Mouse (Mus musculus): ENCODE measurements at regions not wholly inside any gene's neighbourhood (a gene's known extent, or its start where the extent isn't known, plus 50 kb on each side); places are given as distances from the start of the nearest gene placed in this dataset.

DNA sequence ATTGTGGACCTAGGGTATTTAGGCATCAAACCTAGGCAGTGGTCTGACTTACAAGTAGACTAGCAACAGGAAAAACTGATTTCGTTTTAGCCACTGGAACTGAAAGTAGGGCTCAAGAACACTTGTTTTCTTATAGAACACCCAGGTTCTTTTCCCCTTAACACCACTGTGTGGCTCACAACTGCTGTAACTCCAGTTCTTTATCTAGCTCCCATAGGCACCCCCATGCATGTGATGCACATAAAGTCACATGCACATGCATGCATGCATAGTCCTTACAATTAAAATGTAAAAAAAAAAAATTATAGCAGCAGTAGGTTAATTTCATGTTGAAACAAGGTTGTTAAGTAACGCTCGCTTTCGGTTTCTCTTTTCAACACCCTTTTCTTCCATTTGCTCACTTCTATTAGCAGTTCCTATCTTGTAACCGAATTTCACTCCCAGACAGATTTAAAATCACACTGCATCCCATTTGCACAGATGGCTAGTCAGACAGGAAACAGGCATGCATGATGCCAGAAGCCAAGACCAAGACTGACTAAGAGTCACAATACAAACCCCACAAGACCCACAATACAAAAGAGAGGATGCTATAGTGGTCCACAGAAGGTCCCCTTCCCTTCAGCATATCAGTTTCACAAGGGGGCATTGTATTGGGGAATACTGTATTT is 1540.3 kb upstream of the Slc10a2 start:
- Histone ChIP-seq H3K4me1 (replicated peaks; ENCODE audit: control insufficient read depth, insufficient read depth, low read length) (no peaks in the 10 kb centered on the region), H3K27me3 (ENCODE audit: control insufficient read depth, insufficient read depth, low read length) (no peaks in the 10 kb centered on the region), H3K36me3 (ENCODE audit: control insufficient read depth, insufficient read depth, low read length) (no peaks in the 10 kb centered on the region), H3K27ac (ENCODE audit: control insufficient read depth, insufficient read depth, low read length) (no peak overlapping the region), H3K4me3 (ENCODE audit: control insufficient read depth, insufficient read depth, low read length) (no peak overlapping the region)
- DNase-seq: no peak
- TF ChIP-seq CTCF (IDR thresholded peaks at IDR 0.05; ENCODE audit: borderline replicate concordance, control insufficient read depth, extremely low read depth, insufficient read depth, low read length, poor library complexity): no peak
- no peak for TF ChIP-seq POLR2A (IDR thresholded peaks at IDR 0.05; ENCODE audit: control insufficient read depth, extremely low read depth, insufficient read depth, low read length, poor library complexity)
- WGBS: 73% methylated on average over 5 of the region's 5 CpGs

DNA sequence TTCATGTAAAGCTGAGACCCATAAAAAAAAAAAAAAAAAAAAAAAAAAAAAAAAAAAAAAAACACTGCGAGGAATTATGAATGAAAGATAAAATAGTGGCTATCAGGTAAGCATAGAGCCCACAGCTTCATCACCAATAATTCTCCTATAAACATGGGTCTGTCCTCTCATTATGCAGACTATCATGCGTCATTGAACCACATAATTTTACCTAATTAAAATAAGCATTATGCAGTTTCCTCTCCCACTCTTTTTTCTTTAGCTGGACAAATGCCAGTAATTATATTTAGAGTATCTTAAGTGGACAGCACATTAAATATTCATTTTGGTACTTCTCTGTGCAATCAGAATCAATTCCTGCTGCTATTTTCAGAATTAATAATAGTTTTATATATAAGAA is 1539.2 kb upstream of the Slc10a2 start:
- Histone ChIP-seq H3K4me3 (ENCODE audit: control insufficient read depth, insufficient read depth, low read length) (no peak overlapping the region), H3K27ac (ENCODE audit: control insufficient read depth, insufficient read depth, low read length) (no peak overlapping the region), H3K36me3 (ENCODE audit: control insufficient read depth, insufficient read depth, low read length) (no peaks in the 10 kb centered on the region), H3K4me1 (replicated peaks; ENCODE audit: control insufficient read depth, insufficient read depth, low read length) (no peaks in the 10 kb centered on the region), H3K27me3 (ENCODE audit: control insufficient read depth, insufficient read depth, low read length) (no peaks in the 10 kb centered on the region)
- DNase-seq: no peak
- WGBS: 88% methylated on average over 2 of the region's 2 CpGs
- TF ChIP-seq POLR2A (IDR thresholded peaks at IDR 0.05; ENCODE audit: control insufficient read depth, extremely low read depth, insufficient read depth, low read length, poor library complexity): no peak
- no peak for TF ChIP-seq CTCF (IDR thresholded peaks at IDR 0.05; ENCODE audit: borderline replicate concordance, control insufficient read depth, extremely low read depth, insufficient read depth, low read length, poor library complexity)

GRCm38 (mm10) chr8:6627009-6627557 is 1521.9 kb upstream of the Slc10a2 start:
- Histone ChIP-seq H3K4me1 (replicated peaks; ENCODE audit: control insufficient read depth, insufficient read depth, low read length) (no peaks in the 10 kb centered on the region), H3K27ac (ENCODE audit: control insufficient read depth, insufficient read depth, low read length) (no peak overlapping the region), H3K4me3 (ENCODE audit: control insufficient read depth, insufficient read depth, low read length) (no peak overlapping the region), H3K27me3 (ENCODE audit: control insufficient read depth, insufficient read depth, low read length) (no peaks in the 10 kb centered on the region), H3K36me3 (ENCODE audit: control insufficient read depth, insufficient read depth, low read length) (no peaks in the 10 kb centered on the region)
- 95% methylated on average over 8 of the region's 8 CpGs for WGBS
- DNase-seq: no peak
- TF ChIP-seq POLR2A (IDR thresholded peaks at IDR 0.05; ENCODE audit: control insufficient read depth, extremely low read depth, insufficient read depth, low read length, poor library complexity): no peak
- no peak for TF ChIP-seq CTCF (IDR thresholded peaks at IDR 0.05; ENCODE audit: borderline replicate concordance, control insufficient read depth, extremely low read depth, insufficient read depth, low read length, poor library complexity)

DNA sequence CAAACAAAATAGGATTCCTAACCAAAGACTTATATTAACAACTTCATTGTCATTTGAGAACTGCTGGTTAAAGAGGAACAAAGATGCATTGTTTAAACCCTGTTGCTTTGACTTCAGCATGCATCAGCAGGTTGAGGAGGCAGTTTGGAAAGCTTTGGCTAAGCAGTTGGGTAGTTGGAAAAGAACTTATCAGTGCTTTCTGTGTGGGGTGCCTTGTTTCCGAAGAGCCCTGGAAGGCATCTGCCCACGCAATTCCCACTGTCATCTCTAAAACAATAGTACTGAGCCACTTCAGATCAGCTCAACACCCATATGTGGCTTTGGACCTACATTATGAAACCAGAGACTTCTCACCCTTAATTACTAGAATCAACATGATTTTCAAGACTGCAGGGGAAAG is 1503.7 kb upstream of the Slc10a2 start:
- WGBS: 93% methylated on average over 2 of the region's 2 CpGs
- TF ChIP-seq CTCF (IDR thresholded peaks at IDR 0.05; ENCODE audit: borderline replicate concordance, control insufficient read depth, extremely low read depth, insufficient read depth, low read length, poor library complexity) (no peak), POLR2A (IDR thresholded peaks at IDR 0.05; ENCODE audit: control insufficient read depth, extremely low read depth, insufficient read depth, low read length, poor library complexity) (no peak)
- H3K4me3 ChIP-seq (ENCODE audit: control insufficient read depth, insufficient read depth, low read length): no peak overlapping the region
- no peaks in the 10 kb centered on the region for H3K36me3 ChIP-seq (ENCODE audit: control insufficient read depth, insufficient read depth, low read length)
- H3K27ac ChIP-seq (ENCODE audit: control insufficient read depth, insufficient read depth, low read length): no peak overlapping the region
- no peak for DNase-seq
- H3K27me3 ChIP-seq (ENCODE audit: control insufficient read depth, insufficient read depth, low read length): no peaks in the 10 kb centered on the region
- no peaks in the 10 kb centered on the region for H3K4me1 ChIP-seq (replicated peaks; ENCODE audit: control insufficient read depth, insufficient read depth, low read length)

- TF ChIP-seq POLR2A (IDR thresholded peaks at IDR 0.05; ENCODE audit: control insufficient read depth, extremely low read depth, insufficient read depth, low read length, poor library complexity): no peak
- no peak for TF ChIP-seq CTCF (IDR thresholded peaks at IDR 0.05; ENCODE audit: borderline replicate concordance, control insufficient read depth, extremely low read depth, insufficient read depth, low read length, poor library complexity)
- WGBS: 10% methylated on average over 9 of the region's 9 CpGs
Measured at GRCm38 (mm10) chr8:6606854-6607535, 1501.8 kb upstream of the Slc10a2 start.

DNA sequence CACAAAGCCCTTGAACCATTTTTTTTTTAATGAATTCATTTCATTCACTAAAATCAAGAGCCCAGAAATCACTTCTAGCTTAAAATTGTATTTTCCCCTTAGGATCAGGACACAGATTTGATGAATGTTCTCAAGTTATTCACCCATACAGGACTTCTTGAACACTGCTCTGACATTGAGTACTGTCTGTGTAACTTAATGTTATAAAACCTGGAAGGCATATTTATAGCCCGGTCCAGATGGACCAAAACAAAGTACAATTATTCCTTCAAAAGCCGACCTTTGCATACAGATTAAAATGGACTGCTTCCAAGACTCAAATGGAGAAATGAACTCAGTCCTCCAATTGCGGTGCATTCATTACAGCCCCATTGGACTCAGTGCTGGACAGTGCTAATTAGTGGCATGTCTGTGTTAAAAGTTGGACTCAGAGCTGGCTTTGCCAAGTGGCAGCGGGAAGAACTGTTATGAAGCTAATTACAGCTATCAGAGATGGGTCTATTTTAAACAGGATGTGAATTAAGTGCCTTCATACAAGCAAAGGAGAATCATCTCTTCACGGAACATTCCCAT is 1499.2 kb upstream of the Slc10a2 start:
- 95% methylated on average over 5 of the region's 5 CpGs for WGBS
- H3K4me1 ChIP-seq (replicated peaks; ENCODE audit: control insufficient read depth, insufficient read depth, low read length): no peaks in the 10 kb centered on the region
- no peak for TF ChIP-seq POLR2A (IDR thresholded peaks at IDR 0.05; ENCODE audit: control insufficient read depth, extremely low read depth, insufficient read depth, low read length, poor library complexity)
- no peak overlapping the region for H3K27ac ChIP-seq (ENCODE audit: control insufficient read depth, insufficient read depth, low read length)
- H3K27me3 ChIP-seq (ENCODE audit: control insufficient read depth, insufficient read depth, low read length): no peaks in the 10 kb centered on the region
- no peaks in the 10 kb centered on the region for H3K36me3 ChIP-seq (ENCODE audit: control insufficient read depth, insufficient read depth, low read length)
- H3K4me3 ChIP-seq (ENCODE audit: control insufficient read depth, insufficient read depth, low read length): no peak overlapping the region
- no peak for DNase-seq

More at GRCm38 (mm10) chr8:6606854-6607535, 1501.8 kb upstream of the Slc10a2 start:
- no peaks in the 10 kb centered on the region for H3K36me3 ChIP-seq (ENCODE audit: control insufficient read depth, insufficient read depth, low read length)
- no peak overlapping the region for H3K4me3 ChIP-seq (ENCODE audit: control insufficient read depth, insufficient read depth, low read length)
- no peak overlapping the region for H3K27ac ChIP-seq (ENCODE audit: control insufficient read depth, insufficient read depth, low read length)
- DNase-seq: no peak
- no peaks in the 10 kb centered on the region for H3K4me1 ChIP-seq (replicated peaks; ENCODE audit: control insufficient read depth, insufficient read depth, low read length)
- no peaks in the 10 kb centered on the region for H3K27me3 ChIP-seq (ENCODE audit: control insufficient read depth, insufficient read depth, low read length)
